Mouse (Mus musculus): ENCODE results near the gene Gpc6. TPM values are rescaled to one million over a fixed set of nuclear protein-coding genes. Genes with fewer than 3 reads are reported as not detected.

Gene Gpc6
- polyA plus RNA-seq, 1 experiment from 2014 or later, result 28.6 TPM

DNA sequence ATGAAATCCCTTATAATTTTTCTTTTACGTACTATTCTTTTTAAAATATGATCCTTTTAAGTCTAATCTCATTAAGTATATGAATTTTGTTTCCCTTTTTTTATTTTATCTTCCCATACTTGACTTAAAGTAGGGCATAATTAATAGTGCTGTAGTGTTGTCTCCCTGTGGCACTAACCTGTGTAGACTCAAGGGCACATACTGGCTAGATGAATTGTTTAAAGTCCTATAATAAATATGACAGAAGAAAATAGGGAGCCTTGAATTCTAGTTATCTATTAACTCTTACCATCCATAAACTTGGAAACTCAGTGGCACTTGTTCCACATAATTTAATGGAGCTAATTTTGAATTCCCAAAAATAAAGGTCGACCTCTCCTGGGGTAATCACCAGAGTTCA lies 268.2 kb downstream of the Gpc6 start:
- no peak overlapping the region for H3K4me3 ChIP-seq
- no peaks in the 10 kb centered on the region for H3K4me1 ChIP-seq
- 91% methylated on average over 2 of the region's 2 CpGs for WGBS
- no peak overlapping the region for H3K4me2 ChIP-seq
- no peak overlapping the region for H3K27ac ChIP-seq
- H3K36me3 ChIP-seq, result no peaks in the 10 kb centered on the region
- H3K9ac ChIP-seq, result no peak overlapping the region
- H3K9me3 ChIP-seq, result no peaks in the 10 kb centered on the region
- H3K27me3 ChIP-seq, result no peaks in the 10 kb centered on the region
- ATAC-seq (ENCODE audit: borderline replicate concordance, extremely low read depth, low FRiP score, low TSS enrichment), result no peak

DNA sequence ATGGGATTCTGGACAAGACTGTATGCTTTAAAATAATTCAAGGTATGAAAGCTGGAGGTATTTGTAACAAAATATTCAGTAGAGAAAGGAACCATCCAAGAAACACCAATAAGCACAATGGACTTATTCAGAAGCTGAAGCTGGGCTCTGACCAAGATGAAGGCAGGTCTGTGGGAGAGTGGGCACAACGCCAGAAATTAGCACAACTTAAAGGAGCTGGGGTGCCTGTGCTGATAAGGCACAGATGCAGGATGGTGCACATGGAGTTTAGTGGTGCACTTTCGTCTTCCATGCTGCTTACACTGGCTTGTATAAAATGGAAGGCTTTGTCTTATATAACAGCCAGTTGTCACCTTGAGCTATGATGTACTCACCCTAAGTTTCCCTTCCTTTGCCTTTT lies 276.9 kb downstream of the Gpc6 start:
- H3K9me3 ChIP-seq, result no peaks in the 10 kb centered on the region
- 58% methylated on average over 2 of the region's 2 CpGs for WGBS

DNA sequence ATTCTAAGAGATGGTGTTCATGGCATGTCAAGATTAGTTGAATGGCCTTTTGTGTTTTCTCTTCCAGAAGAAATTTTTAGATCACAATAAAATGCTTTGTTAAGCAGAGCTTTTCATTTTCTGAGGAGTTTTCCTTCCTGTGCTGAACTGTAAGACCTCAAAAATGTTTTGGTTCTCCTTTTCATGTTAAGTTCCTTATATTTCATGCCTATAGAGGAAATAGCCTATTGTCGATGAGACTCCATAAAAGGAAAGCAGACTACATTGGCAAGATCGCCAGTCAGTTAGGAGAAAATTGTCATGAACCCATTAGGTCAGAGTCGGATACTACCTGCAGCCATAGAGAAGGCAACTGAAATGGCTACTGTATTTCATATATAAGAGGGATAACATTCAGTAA lies 278.8 kb downstream of the Gpc6 start:
- Histone ChIP-seq H3K27ac (no peak overlapping the region), H3K9me3 (no peaks in the 10 kb centered on the region), H3K4me2 (no peak overlapping the region), H3K27me3 (no peaks in the 10 kb centered on the region), H3K4me1 (no peaks in the 10 kb centered on the region), H3K9ac (no peak overlapping the region), H3K36me3 (no peaks in the 10 kb centered on the region), H3K4me3 (no peak overlapping the region)
- ATAC-seq (ENCODE audit: borderline replicate concordance, extremely low read depth, low FRiP score, low TSS enrichment), result no peak
- 84% methylated on average over 3 of the region's 3 CpGs for WGBS

More for the DNA sequence above, 276.9 kb downstream of the Gpc6 start:
- no peak for ATAC-seq (ENCODE audit: borderline replicate concordance, extremely low read depth, low FRiP score, low TSS enrichment)
- no peaks in the 10 kb centered on the region for H3K4me1 ChIP-seq
- no peak overlapping the region for H3K9ac ChIP-seq
- H3K4me2 ChIP-seq, result no peak overlapping the region
- no peaks in the 10 kb centered on the region for H3K27me3 ChIP-seq
- H3K27ac ChIP-seq, result no peak overlapping the region
- no peak overlapping the region for H3K4me3 ChIP-seq
- H3K36me3 ChIP-seq, result no peaks in the 10 kb centered on the region

DNA sequence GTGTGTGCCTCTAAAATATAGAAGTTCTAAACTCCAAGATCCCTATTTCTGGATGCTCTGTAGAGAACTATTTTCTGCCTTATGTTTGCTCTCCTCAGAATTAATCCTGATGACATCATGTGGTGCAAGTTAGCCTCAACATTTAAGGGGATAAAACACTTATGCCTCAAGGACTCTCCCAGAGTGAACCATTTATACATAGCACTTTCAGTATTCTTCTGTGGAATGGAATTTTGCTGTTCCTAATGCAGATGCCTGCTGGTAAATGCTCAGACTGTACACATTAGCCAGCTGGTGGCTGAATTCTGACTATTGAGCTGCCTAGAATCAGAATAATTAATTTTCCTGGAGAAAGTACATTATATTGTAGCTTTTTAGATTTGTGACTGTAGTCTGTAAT lies 289.3 kb downstream of the Gpc6 start:
- Histone ChIP-seq H3K36me3 (no peaks in the 10 kb centered on the region), H3K4me1 (no peaks in the 10 kb centered on the region), H3K9me3 (no peaks in the 10 kb centered on the region), H3K27ac (no peak overlapping the region), H3K27me3 (no peaks in the 10 kb centered on the region), H3K9ac (no peak overlapping the region), H3K4me2 (no peak overlapping the region), H3K4me3 (no peak overlapping the region)
- no peak for ATAC-seq (ENCODE audit: borderline replicate concordance, extremely low read depth, low FRiP score, low TSS enrichment)

DNA sequence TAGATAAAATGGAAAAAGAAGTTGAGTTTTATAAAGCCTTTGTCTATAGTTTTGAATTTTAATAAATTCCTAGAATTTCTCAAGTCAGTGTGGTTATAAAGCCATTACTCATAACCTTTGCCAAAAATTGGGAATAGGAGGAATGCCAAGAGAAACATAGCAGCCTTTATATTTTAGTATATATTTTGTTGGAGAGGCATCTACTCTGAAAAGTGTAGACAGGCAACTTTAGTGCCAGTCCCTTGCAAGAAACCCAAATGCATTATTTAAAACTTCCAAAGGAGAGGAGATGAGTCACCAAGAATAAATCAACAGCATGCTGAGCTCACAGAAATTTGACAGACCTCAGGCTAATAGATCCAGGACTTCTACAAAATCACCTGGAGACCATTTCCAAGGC lies 301.8 kb downstream of the Gpc6 start:
- Histone ChIP-seq H3K9me3 (no peaks in the 10 kb centered on the region), H3K4me3 (no peak overlapping the region), H3K4me1 (no peaks in the 10 kb centered on the region), H3K9ac (no peak overlapping the region), H3K36me3 (no peaks in the 10 kb centered on the region), H3K27ac (no peak overlapping the region), H3K27me3 (no peaks in the 10 kb centered on the region), H3K4me2 (no peak overlapping the region)
- no peak for ATAC-seq (ENCODE audit: borderline replicate concordance, extremely low read depth, low FRiP score, low TSS enrichment)

DNA sequence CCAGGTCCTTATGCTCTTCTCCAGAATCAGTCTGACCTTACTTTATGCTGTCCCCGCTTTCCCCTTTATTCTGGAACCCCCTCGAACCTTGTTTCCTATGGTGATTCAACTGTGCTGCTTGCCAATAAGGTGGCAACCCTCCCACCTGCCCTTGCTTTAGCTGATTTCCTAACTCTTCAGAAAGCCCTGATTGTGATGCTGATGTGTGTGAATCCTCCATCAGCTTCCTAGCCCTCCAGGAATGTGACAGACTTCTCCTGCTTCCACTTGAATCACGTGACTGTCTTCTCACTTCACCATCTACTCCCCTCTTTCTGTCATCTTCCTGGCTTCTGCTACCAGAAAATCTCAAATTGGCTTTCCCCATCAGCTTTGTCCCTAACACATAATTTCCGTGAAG lies 305.4 kb downstream of the Gpc6 start:
- Histone ChIP-seq H3K9me3 (no peaks in the 10 kb centered on the region), H3K27me3 (no peaks in the 10 kb centered on the region), H3K9ac (no peak overlapping the region), H3K27ac (no peak overlapping the region), H3K4me3 (no peak overlapping the region), H3K36me3 (no peaks in the 10 kb centered on the region), H3K4me2 (no peak overlapping the region), H3K4me1 (no peaks in the 10 kb centered on the region)
- 57% methylated on average over 4 of the region's 4 CpGs for WGBS
- ATAC-seq (ENCODE audit: borderline replicate concordance, extremely low read depth, low FRiP score, low TSS enrichment), result no peak

DNA sequence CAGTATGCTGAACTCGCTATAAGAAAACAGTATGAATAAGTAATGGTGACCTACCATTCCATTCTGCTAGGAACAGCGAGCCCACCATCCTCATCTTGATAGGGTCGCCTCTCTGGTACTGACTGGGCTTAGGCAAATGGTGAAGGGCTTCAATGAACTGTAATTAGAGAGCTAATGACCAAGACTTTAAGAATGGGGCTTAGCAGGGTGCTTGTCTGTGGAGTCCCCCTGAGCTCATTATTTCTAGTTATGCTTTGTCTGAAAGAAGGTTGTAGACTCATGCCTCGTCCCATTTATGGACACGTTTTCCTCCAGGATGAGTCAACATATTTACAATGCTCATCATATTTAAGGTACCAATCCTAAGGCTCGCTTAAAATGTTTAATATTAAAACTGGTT lies 313.1 kb downstream of the Gpc6 start:
- ATAC-seq (ENCODE audit: borderline replicate concordance, extremely low read depth, low FRiP score, low TSS enrichment), result no peak
- Histone ChIP-seq H3K9ac (no peak overlapping the region), H3K27ac (no peak overlapping the region), H3K4me3 (no peak overlapping the region), H3K9me3 (no peaks in the 10 kb centered on the region), H3K4me2 (no peak overlapping the region), H3K4me1 (no peaks in the 10 kb centered on the region), H3K27me3 (no peaks in the 10 kb centered on the region), H3K36me3 (no peaks in the 10 kb centered on the region)
- 89% methylated on average over 6 of the region's 6 CpGs for WGBS

DNA sequence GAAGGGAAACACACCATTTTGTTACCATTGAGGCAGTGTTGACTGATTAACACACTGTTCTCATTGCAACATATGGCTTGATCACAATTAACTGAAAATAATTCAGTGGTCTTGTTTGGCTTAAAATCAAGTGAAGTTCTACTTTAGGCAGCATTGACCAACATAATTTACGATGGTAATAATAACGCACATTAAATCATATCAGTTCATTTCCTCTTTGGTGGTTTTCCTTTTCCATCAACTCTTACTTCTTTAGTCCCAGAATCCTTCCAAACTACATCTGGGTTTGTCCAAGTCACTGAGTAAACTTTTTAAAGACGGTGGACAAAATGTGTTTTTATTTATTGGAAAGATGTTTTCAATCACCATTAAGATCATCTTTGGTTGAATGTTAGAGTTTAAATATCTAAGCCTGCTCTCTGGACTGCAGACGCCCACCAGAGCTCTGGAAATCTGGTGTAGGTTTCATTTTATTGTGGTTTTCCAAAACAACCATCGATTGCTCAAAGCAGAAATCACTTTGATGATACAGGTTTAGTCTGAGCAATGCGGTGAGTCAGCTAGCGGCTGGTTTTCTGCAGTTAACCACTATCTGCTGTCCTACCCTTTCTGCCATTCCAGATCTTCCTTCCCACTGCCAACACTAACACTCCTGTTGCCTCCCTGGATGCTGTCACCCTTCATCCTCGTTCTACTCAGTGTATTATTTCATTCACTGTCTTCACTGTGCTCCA lies 314.7 kb downstream of the Gpc6 start:
- Histone ChIP-seq H3K9ac (no peak overlapping the region), H3K27me3 (no peaks in the 10 kb centered on the region), H3K27ac (no peak overlapping the region), H3K9me3 (no peaks in the 10 kb centered on the region), H3K4me1 (no peaks in the 10 kb centered on the region), H3K4me3 (no peak overlapping the region), H3K4me2 (no peak overlapping the region), H3K36me3 (no peaks in the 10 kb centered on the region)
- 72% methylated on average over 8 of the region's 8 CpGs for WGBS
- ATAC-seq (ENCODE audit: borderline replicate concordance, extremely low read depth, low FRiP score, low TSS enrichment), result no peak

DNA sequence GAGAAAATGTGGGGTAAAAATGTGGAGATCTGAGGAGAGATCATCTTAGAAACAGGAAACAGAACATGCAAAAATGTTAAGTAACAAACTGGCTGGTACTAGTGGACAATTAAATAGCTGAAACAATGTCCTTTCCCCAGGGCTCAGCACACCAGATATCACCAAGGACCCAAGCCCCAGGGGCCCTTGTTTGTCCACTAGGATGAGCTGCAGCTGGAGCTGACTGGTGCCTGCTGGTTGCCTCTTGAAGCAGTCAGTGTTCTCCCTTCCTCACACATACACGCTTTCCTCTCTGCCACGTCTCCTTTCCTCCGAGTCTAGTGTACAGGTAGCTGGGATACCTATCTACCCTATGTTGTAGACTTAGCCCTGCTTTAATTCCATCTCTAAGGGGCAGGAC lies 320.5 kb downstream of the Gpc6 start:
- Histone ChIP-seq H3K9me3 (no peaks in the 10 kb centered on the region), H3K4me1 (no peaks in the 10 kb centered on the region), H3K36me3 (no peaks in the 10 kb centered on the region), H3K4me3 (no peak overlapping the region), H3K27ac (no peak overlapping the region), H3K4me2 (no peak overlapping the region), H3K27me3 (no peaks in the 10 kb centered on the region), H3K9ac (no peak overlapping the region)
- 94% methylated on average over 3 of the region's 3 CpGs for WGBS
- no peak for ATAC-seq (ENCODE audit: borderline replicate concordance, extremely low read depth, low FRiP score, low TSS enrichment)

DNA sequence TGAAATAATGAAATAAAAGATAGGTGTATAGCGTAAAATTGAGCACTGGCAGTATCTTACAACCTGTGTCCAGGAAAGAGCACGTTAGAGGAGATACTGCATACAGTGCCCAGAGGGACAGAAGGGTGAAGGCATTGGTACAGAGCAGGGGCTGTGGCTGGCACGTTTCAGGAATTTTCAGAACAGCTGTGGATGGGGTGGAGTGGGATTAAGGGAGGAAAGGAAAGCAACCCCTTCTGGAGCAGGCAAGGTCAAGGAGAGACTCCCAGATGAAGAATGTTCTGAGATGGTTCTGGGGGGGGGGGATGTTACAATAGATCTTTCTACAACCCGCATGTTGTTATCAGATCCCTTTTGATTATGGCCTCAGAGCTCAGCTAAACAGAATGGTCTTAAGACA lies 331.1 kb downstream of the Gpc6 start:
- Histone ChIP-seq H3K9ac (no peak overlapping the region), H3K27ac (no peak overlapping the region), H3K4me1 (no peaks in the 10 kb centered on the region), H3K4me3 (no peak overlapping the region), H3K9me3 (no peaks in the 10 kb centered on the region), H3K36me3 (no peaks in the 10 kb centered on the region), H3K4me2 (no peak overlapping the region), H3K27me3 (no peaks in the 10 kb centered on the region)
- WGBS, result 76% methylated on average over 4 of the region's 4 CpGs
- no peak for ATAC-seq (ENCODE audit: borderline replicate concordance, extremely low read depth, low FRiP score, low TSS enrichment)

DNA sequence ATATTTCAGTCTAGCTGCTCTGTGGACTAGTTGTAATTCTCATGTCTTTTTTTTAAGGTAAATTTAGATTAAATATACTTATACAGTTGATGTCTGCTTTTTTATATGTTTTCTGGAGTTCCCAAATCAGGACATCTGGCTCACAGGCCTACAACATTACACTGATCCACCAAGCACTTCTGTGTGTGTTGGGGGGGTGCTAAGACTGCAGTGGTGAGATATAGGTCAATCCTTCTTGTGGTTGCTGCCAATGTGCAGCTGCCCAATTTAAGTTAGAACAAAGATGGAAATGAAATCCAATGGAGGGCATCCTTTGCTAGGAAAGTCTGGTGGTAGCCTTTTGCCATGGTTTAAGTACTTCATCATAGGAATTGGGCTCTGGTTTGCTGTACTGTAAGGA lies 340.5 kb downstream of the Gpc6 start:
- Histone ChIP-seq H3K4me2 (no peak overlapping the region), H3K27me3 (no peaks in the 10 kb centered on the region), H3K27ac (no peak overlapping the region), H3K4me3 (no peak overlapping the region), H3K4me1 (no peaks in the 10 kb centered on the region), H3K36me3 (no peaks in the 10 kb centered on the region), H3K9me3 (no peaks in the 10 kb centered on the region), H3K9ac (no peak overlapping the region)
- ATAC-seq (ENCODE audit: borderline replicate concordance, extremely low read depth, low FRiP score, low TSS enrichment), result no peak

DNA sequence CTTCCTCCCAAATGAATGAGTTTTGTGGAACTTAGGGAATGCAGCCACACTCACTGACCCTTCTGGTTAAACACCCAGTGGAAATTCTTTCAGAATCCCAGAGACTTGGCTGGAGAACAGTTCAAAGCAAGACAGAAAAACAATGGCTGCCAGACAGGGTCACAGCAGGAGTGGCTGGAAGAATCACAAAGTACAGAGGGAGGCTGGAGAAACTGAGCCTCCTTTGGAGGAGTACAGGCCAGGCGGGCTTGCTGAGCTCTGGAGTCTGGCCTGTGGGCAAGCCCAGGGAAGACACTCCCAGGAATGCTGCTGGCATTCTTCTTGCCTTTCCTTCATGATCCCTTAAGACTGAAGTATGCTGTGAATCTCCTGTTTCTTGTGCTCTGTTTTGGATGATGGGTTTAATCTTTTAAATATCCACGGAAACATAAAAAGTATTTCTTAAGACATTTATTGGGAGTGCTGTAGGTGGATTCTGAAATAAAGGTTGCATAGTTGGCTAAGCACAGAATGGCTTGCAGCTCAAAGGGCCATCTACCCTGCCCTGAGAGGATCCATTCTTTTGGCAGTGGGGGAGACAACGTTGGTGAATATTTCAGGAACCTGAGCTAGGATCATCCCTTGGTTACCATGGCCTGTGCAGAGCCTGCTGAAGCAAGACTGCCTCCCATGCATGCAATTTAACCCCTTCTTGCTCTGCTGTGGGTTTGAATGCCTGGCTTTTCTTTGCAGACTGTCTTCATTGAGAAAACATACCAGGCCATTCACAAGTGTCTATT lies 342.9 kb downstream of the Gpc6 start:
- H3K9ac ChIP-seq, result no peak overlapping the region
- 55% methylated on average over 3 of the region's 3 CpGs for WGBS
- H3K9me3 ChIP-seq, result no peaks in the 10 kb centered on the region
- no peak overlapping the region for H3K27ac ChIP-seq
- no peak overlapping the region for H3K4me2 ChIP-seq
- H3K36me3 ChIP-seq, result no peaks in the 10 kb centered on the region
- H3K4me1 ChIP-seq, result no peaks in the 10 kb centered on the region
- H3K4me3 ChIP-seq, result no peak overlapping the region
- H3K27me3 ChIP-seq, result no peaks in the 10 kb centered on the region
- ATAC-seq (ENCODE audit: borderline replicate concordance, extremely low read depth, low FRiP score, low TSS enrichment), result no peak

Measured in lung, embryonic 15.5 days (tissue).